Mouse (Mus musculus) heart, postnatal 14 days (tissue): ENCODE results near the gene Cfap221. TPM values are rescaled to one million over a fixed set of nuclear protein-coding genes. Genes with fewer than 3 reads are reported as not detected.

Experiments used
- DNase-seq, 2 experiments: peaks; one replicate each; pipeline ENCODE4 v3.0.0; 2021 to 2022
- intact Hi-C: fragments of 180-260 bp; cut with DNase I; formaldehyde crosslinking; loops from one replicate; pipeline ENCODE4 v1.15.1; 2025
- long read RNA-seq, 2 experiments: library from polyadenylated mRNA; stranded (forward); transcript quantifications; one replicate each; pipeline ENCODE4 v2.0.0; 2021
- total RNA-seq, 2 experiments: library from RNA; stranded (reverse); gene quantifications; 2 replicates each; pipeline ENCODE4 v1.2.3; 2021

The Cfap221 gene
- total RNA-seq: not detected
- long read RNA-seq, experiment 1: 0 reads
- long read RNA-seq, experiment 2: 0 reads

DNA sequence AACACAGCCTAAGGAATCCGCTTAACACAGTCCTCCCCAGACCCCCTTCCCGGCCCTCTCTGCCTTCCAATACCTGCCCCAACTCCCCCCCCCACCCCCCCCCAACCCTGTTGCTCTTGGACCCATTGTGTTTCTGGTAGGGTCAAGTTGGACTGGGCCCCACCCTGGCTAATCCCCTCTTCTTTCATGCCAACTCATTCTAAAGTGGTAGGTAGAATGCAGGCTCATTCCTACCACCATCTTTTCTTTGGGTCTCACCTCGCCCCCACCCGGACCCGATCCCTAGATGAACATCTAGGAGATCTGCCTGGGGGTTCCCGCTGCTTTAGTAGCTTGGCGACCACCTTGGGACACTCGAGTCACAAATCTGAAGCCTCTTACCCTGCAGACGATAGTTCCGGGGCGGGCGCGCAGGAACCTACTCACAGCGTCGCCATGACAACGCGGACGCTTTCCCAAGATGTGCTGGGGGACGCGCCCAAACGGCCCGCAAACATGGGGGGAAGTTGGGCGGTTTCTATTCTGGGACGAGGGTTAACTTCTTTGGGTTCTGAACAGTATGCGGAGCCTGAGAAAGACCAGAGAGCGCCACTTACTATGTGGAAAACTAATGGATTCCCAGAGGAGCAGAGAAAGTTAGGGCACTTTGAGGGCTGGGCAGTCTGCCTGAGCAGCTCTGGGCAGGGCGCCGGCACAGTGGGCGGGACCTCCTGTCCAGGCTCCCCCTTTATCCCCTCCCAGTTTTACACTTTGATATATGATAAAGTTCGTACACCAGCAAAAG lies at the start of gene Cfap221:
Gene Cfap221, minus strand, starts transcription at position 437 of the 784 bp plus-strand sequence.
- DNase-seq: peak; percentile 48 to 59
- intact Hi-C loops: no loop called here

DNA sequence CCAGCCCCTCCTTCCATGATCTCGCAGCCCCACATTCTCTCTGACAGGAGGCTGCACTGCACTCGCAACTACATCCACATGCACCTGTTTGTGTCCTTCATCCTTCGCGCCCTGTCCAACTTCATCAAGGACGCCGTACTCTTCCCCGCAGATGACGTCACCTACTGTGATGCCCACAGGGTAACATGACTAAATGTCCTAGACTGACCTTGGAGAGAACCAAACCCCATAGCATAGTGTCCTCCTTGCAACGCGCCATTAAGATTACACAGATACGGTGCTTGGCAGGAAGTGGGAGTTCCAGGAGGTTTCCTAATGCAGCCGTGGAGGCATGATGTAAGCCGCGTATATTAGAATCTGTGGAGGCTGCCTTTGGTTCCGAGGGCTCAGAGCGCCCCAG lies 47.5 kb upstream of the Cfap221 start:
- DNase-seq: no peak
- intact Hi-C loops: no loop called here

- DNase-seq: no peak
- intact Hi-C loops: no loop called here
These were observed 45.4 kb upstream of the Cfap221 start for GRCm38 (mm10) chr1:120042421-120042820.

GRCm38 (mm10) chr1:120038594-120038993 lies 41.6 kb upstream of the Cfap221 start:
- DNase-seq: no peak
- intact Hi-C loops: no loop called here

DNA sequence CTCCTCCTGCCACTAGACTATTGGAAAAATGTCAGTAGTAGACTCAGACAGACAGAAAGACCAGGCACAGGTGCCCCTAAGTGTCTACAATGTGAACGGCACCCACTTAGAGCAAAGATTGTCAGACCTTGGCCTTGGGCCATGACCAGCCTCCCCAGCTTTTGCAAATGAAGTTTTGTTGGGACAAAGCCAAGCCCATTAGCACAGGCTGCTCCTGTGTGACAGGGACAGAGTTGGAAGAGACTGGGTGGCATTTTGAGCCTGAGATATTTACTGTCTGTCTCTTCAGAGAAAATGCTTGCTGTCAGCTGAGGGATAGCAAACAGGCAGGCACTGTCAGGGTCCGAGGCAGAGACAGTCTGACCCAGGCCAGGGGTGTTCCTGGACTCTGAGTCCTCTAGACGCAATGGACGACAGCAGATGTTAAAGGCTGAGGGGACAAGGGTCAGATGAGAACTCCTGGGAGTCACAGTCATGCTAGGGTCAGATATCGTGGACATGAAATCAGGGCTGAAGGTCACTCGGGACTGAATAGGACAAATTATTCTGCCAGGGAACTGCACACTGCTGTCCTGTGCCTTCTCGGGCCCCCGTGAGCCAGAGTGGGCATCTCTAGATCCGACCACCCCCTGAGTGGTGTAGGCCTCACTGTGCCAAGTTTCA lies 40.1 kb upstream of the Cfap221 start:
- intact Hi-C loops: no loop called here

GRCm38 (mm10) chr1:120035456-120036034 lies 38.5 kb upstream of the Cfap221 start:
- intact Hi-C loops: no loop called here
- no peak for DNase-seq

More for the DNA sequence above, 40.1 kb upstream of the Cfap221 start:
- DNase-seq: peak in 1 of 2 experiments; percentile 15

- intact Hi-C loops: loop anchor here (5.0 kb wide), 1 partner anchor 118 kb away; no protein-coding TSS in a partner anchor
These were observed 37.8 kb upstream of the Cfap221 start for GRCm38 (mm10) chr1:120034793-120035192.

GRCm38 (mm10) chr1:120033469-120033854 lies 36.4 kb upstream of the Cfap221 start:
- intact Hi-C loops: loop anchor here (1.0 to 5.0 kb wide), 2 partner anchors 60 to 119 kb away; no protein-coding TSS in a partner anchor
- DNase-seq: no peak

More at GRCm38 (mm10) chr1:120034793-120035192, 37.8 kb upstream of the Cfap221 start:
- no peak for DNase-seq

DNA sequence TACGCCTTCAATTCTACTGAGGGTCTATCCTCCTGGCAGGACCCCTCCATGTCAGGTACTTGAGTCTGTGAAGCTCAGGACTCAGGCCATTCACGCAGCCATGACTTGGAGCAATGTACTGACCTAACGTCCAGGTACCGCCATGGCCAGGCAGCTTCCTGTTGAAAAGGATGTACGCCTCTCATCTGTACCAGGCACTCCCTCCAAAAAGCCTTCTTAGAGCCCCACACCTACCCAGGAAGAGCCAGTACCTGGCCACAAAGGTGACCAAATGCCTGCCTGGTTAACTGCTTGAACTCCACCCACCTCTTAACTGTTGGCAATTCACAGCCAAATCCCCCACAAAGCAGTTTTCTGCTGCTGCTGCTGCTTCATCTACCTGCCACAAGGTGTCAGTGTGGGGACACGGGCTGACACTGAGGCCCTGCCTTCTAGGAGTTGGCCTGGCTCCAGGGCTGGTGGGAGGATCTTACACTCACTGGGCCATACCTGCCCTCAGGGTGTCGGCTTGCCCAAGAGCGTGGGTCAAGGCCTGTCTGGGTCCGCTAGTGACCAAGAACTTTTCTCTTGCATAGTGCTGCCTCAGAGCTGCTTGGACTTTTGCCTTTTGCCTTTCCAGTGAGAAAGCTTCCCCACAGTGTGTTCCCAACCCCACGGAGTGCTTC lies 35.9 kb upstream of the Cfap221 start:
- peak; percentile 81 to 86 for DNase-seq
- intact Hi-C loops: loop anchor here (1.0 to 5.0 kb wide), 2 partner anchors 60 to 119 kb away; no protein-coding TSS in a partner anchor

DNA sequence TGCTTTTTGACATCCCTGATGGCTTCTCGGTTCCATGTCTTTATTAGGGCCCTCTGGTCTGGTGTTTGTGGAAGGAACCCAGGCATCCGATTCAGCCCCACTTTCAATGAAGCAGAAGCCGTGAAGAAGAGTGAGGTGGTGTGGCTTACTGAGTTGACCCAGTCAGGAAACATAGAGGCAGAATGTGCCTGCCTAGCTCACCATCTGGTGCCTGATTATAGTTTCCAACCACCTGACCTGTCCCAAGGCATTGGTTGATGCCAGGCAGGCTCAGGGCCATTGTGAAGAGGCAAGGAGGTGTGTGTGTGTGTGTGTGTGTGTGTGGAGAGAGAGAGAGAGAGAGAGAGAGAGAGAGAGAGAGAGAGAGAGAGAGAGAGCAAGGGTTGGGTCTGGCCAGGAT lies 33.4 kb upstream of the Cfap221 start:
- intact Hi-C loops: loop anchor here (5.0 kb wide), 1 partner anchor 122 kb away; no protein-coding TSS in a partner anchor
- no peak for DNase-seq

GRCm38 (mm10) chr1:120027693-120028092 lies 30.7 kb upstream of the Cfap221 start:
- peak; percentile 53 to 58 for DNase-seq

DNA sequence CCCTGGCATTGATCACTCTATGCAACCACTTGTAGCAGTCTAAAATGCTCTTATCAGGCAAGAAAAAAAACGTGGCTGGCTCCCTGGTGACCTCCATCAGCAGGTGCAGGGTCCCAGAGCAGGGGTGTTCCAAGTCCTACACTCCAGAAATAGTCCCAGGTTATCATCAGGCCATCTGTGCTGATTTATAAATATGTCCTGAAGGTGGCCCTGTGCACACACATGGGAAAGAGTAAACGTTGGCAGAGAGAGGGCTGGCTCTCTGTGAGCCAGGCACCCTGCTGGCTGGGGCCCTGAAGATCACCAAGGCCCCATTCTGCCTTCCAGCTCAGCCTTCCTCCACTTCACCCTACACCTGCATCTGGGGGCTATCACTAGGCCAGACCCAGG lies 28.0 kb upstream of the Cfap221 start:
- intact Hi-C loops: no loop called here
- DNase-seq: no peak

More at GRCm38 (mm10) chr1:120027693-120028092, 30.7 kb upstream of the Cfap221 start:
- intact Hi-C loops: no loop called here

- intact Hi-C loops: no loop called here
- peak in 1 of 2 experiments; percentile 28 for DNase-seq
These were observed 27.5 kb upstream of the Cfap221 start for GRCm38 (mm10) chr1:120024331-120025049.

GRCm38 (mm10) chr1:120021951-120022350 lies 24.9 kb upstream of the Cfap221 start:
- intact Hi-C loops: no loop called here
- no peak for DNase-seq

- intact Hi-C loops: no loop called here
- no peak for DNase-seq
These were observed 23.4 kb upstream of the Cfap221 start for GRCm38 (mm10) chr1:120020322-120020897.

DNA sequence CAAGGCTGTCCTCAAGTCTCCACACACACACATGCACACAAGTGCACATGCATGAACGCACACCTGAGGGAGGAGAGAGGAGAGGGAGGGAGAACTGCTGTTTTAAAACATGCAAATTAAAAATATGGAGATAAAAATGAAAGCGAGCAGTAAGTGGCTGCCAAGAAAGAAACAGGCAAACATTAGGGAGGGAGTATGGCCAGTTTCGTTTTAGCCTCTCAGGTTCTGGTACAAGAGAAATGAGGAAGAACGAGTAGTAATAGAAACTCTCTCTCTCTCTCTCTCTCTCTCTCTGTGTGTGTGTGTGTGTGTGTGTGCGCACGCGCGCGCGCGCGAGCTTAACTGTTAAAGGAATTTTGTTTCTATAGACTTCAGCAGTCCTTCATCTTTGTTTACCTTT lies 22.4 kb upstream of the Cfap221 start:
- intact Hi-C loops: no loop called here
- DNase-seq: no peak

GRCm38 (mm10) chr1:120018900-120019299 lies 21.9 kb upstream of the Cfap221 start:
- DNase-seq: no peak
- intact Hi-C loops: no loop called here

DNA sequence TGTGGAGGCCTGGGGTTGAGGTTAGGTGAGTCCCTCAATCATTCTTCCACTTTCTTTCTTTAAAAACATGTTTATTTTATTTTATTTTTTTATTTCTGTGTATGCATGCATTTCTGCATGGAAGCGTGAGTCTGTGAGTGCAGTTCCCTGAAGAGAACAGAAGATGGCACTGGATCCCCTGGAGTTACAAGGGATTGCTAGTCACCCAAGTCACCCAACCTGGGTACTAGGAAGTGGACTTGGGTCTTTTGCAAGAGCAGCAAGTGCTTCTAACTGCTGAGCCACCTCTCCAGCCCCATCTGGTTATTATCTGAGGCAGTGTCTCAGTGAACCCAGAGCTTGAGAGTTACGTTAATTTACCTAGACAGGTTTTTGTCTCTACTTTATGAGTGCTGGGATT lies 19.2 kb upstream of the Cfap221 start:
- intact Hi-C loops: no loop called here
- no peak for DNase-seq

GRCm38 (mm10) chr1:120013111-120013510 lies 16.1 kb upstream of the Cfap221 start:
- intact Hi-C loops: loop anchor here (2.0 to 5.0 kb wide), 3 partner anchors 194 to 926 kb away; no protein-coding TSS in a partner anchor
- DNase-seq: peak; percentile 69 to 79
